Mouse (Mus musculus): ENCODE measurements at regions not wholly inside any gene's neighbourhood (a gene's known extent, or its start where the extent isn't known, plus 50 kb on each side); places are given as distances from the start of the nearest gene placed in this dataset.
A peak's percentile ranks its signal among the peaks of the same experiment; 100 is the strongest.

- intact Hi-C loops (cut with DNase I), result no loop called here
- DNase-seq (ENCODE audit: low spot score in 2 of 2), result no peak
Measured at GRCm38 (mm10) chr13:52702201-52702611, 119.2 kb downstream of the Syk start.

- intact Hi-C loops (cut with DNase I), result no loop called here
- DNase-seq (ENCODE audit: low spot score in 2 of 2), result no peak
Measured at GRCm38 (mm10) chr13:52703401-52704164, 120.6 kb downstream of the Syk start.

GRCm38 (mm10) chr13:52704673-52705072 lies 121.7 kb downstream of the Syk start:
- intact Hi-C loops (cut with DNase I), result no loop called here
- DNase-seq (ENCODE audit: low spot score in 2 of 2), result no peak

GRCm38 (mm10) chr13:52709580-52709979 lies 126.6 kb downstream of the Syk start:
- no peak for DNase-seq (ENCODE audit: low spot score in 2 of 2)
- intact Hi-C loops (cut with DNase I), result no loop called here

DNA sequence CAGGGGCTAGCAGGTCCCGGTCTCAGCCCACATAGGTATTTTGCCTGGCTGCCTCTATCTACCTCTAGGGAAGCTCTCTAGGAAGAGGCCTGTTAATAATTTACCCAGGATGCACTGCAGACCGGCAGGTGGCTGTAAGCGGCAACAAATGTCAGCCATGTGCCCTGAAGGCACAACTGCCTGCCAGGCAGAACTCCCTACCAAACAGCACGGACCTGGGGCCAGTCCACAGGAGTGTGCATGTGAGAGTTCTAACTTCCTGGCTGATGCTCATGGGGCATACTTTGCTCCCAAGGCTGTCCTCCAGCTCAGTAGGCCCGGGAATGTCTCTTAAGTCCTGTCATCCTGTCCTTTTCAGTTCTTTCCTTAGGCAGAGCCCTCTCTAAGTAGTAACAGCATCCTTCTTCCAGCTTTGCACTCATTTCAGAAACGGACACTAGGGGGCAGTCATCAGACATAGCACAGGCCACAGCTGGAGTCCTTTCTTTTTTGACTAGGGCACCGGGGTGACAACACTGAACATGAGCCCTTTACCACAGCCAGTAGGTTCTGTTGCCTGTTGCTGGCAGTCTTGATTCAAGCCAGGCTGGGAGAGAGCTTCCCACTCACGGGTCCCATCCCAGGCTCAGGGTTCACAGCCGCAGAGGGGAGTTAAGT lies 128.9 kb downstream of the Syk start:
- peak; percentile 71 to 84 for DNase-seq (ENCODE audit: low spot score in 2 of 2)
- intact Hi-C loops (cut with DNase I), result loop anchor here (1.0 to 5.0 kb wide), 4 partner anchors 55 to 385 kb away; no protein-coding TSS in a partner anchor

DNA sequence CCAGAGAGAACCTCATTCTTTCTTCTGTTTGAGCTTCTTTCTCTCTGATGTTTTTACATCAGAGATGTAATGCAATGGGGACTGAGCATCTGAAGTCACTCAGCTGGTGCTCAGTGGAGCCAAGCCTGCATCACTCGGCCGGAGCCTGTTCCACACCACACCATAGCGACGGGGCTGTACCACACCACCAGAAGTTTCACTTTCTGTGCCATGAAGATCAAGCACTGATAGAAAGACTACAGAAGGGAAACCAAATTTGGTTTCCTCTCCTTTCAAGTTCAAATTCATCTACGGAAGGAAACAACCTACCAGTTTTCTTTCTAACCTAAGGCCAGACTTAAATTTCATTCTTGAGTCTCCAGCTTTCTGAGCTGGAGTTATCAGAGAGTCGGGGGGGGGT lies 138.5 kb downstream of the Syk start:
- no peak for DNase-seq (ENCODE audit: low spot score in 2 of 2)
- intact Hi-C loops (cut with DNase I), result no loop called here

DNA sequence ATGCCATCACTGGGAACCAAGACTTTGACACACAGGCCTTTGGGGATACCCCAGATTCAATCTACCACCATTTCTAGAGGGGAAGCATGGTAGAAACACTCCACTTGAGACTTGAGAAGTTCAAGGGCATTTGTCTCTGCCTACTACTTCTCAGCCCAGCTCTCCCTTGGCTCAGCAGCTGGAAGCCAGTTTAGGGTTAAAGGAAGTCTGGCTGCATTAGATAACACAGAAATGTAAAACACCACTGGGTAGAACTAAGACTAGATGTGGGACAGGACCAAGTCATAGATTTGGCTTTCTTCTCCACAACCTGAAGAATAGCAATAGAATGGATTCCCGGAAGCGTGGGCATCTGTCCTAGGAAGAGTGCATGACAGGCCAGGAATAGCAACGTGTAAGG lies 139.7 kb downstream of the Syk start:
- intact Hi-C loops (cut with DNase I), result no loop called here
- DNase-seq (ENCODE audit: low spot score in 2 of 2), result no peak

- intact Hi-C loops (cut with DNase I), result no loop called here
Measured at GRCm38 (mm10) chr13:52726043-52726442, 143.1 kb downstream of the Syk start.

DNA sequence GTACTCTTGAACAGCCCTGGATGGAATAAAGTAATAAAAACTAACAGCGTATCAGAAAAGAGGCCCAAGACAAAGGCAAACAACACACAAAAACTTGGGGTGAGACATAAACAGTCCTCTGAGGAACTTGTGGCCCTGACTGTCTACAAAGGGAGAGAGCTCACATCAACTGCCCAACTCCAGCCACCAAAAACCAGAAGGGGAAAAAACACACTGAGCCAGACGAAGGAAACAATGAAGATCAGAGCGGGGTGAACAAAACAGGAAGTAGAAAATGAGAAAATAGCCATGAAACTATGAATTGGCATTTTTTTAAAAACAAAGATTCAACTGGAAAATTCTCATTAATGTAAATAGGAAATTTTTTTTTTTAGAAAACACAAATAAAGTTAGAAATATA lies 143.6 kb downstream of the Syk start:
- no peak for DNase-seq (ENCODE audit: low spot score in 2 of 2)
- intact Hi-C loops (cut with DNase I), result no loop called here

More at GRCm38 (mm10) chr13:52726043-52726442, 143.1 kb downstream of the Syk start:
- no peak for DNase-seq (ENCODE audit: low spot score in 2 of 2)

- DNase-seq (ENCODE audit: low spot score in 2 of 2), result no peak
- intact Hi-C loops (cut with DNase I), result no loop called here
Measured at GRCm38 (mm10) chr13:52735453-52735933, 152.5 kb downstream of the Syk start.

GRCm38 (mm10) chr13:52735934-52736523 lies 153.1 kb downstream of the Syk start:
- no peak for DNase-seq (ENCODE audit: low spot score in 2 of 2)
- intact Hi-C loops (cut with DNase I), result no loop called here

GRCm38 (mm10) chr13:52738095-52738660 lies 155.2 kb downstream of the Syk start:
- intact Hi-C loops (cut with DNase I), result no loop called here
- no peak for DNase-seq (ENCODE audit: low spot score in 2 of 2)

- intact Hi-C loops (cut with DNase I), result no loop called here
- no peak for DNase-seq (ENCODE audit: low spot score in 2 of 2)
Measured at GRCm38 (mm10) chr13:52741371-52741770, 158.4 kb downstream of the Syk start.

- intact Hi-C loops (cut with DNase I), result no loop called here
- DNase-seq (ENCODE audit: low spot score in 2 of 2), result no peak
Measured at GRCm38 (mm10) chr13:52756005-52756404, 173.0 kb downstream of the Syk start.

DNA sequence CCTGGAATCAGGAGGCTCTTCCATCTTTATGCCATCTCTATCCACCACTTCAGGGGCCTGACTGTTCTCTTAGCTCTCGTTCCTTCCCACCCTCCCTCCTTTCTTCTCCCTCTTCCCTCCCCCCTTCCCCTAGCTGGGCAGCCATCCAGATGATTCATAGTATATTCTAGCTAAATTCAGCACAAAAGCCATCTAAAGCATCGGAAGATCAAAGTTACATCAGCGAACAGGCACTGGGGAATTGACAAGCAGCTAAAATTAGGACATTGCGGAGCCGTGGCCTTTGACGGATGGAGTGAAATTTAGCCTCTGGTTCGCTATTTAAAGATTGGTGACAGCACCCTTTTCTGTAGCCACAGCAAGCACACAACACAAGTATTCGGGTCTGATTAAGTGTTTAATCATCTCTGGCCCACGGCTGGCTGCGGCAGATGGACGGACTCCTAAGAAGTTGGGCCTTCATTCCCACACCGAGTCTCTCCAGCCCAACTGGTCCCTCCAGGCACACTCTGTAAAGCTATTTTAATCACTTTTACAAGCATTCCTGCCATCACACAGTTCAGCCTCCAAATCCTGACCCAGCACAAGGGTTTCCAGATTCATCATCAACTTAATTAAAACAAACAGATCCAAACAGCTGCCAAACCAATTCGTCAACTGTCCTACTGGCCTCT lies 163.8 kb downstream of the Auh start:
- DNase-seq (ENCODE audit: low spot score in 2 of 2), result peak; percentile 44 to 86
- intact Hi-C loops (cut with DNase I), result no loop called here

GRCm38 (mm10) chr13:52766236-52766635 lies 163.2 kb downstream of the Auh start:
- no peak for DNase-seq (ENCODE audit: low spot score in 2 of 2)
- intact Hi-C loops (cut with DNase I), result no loop called here

DNA sequence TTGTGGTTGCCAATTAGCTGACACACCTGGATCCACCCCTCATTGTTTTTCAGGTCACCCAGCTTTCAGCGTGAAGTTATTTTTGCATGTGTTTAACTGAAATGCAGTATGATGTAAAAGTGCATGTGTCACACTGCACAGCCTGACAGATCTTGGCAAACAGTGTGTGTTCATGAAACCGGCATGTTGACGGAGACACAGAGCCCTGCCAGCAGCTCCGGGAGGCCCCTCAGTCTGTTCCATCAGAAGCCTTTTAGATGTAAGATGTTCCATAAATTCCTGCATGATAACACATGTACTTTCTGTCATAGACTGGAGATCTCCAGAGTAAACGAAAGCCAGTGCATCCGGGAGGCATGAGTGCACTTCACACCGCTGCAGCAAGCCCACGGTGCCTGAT lies 159.5 kb downstream of the Auh start:
- intact Hi-C loops (cut with DNase I), result no loop called here
- DNase-seq (ENCODE audit: low spot score in 2 of 2), result no peak

DNA sequence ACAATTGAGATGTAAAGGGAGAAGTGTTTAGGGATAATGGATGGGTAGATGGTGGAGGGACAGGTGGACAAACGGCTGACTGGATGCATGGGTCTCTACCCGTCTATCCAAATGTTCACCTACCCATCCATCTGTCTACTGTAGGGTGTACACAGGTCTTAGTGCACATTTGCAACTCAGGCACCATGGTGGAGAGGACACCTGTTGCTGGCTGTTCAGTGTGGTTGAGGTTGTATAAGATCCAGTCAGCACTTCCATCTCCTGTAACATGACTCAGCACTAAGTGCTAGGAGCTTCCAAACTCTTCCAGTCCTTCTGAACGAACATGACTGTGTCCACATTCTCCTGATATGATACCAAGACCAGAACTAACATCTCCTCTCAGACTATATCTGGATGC lies 158.0 kb downstream of the Auh start:
- no peak for DNase-seq (ENCODE audit: low spot score in 2 of 2)
- intact Hi-C loops (cut with DNase I), result no loop called here

DNA sequence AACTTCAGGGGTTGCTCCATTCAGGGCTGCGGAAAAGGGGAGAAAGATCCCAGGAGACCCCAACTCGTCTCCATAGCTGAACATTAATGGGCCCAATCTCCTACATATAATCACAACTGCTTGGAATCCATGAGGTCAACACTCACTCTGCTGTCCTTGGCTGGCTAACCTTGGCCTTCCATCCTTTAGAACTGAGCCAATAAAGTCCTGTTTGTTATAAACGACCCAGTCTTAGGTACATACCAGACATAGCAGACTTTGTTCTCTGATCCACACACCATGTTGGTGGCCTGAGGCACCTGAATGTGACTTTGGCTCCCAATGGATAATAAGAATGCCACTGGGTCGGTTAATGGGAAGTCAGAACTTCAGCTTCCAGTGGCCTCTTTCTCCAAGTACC lies 157.4 kb downstream of the Auh start:
- intact Hi-C loops (cut with DNase I), result no loop called here
- DNase-seq (ENCODE audit: low spot score in 2 of 2), result no peak
